Mouse (Mus musculus): ENCODE data around the gene Rgs12. TPM values are rescaled to one million over a fixed set of nuclear protein-coding genes. Genes with fewer than 3 reads are reported as not detected.

The Rgs12 gene
- polyA plus RNA-seq, 1 experiment from 2014 or later, result 57.6 TPM

- Histone ChIP-seq H3K27ac (no peak overlapping the region), H3K36me3 (replicated peaks) (peaks cover 81% of the 10 kb centered on the region), H3K9me3 (no peaks in the 10 kb centered on the region)
Measured at GRCm38 (mm10) chr5:35000323-35000722, 51.1 kb downstream of the Rgs12 start.

GRCm38 (mm10) chr5:35001144-35001543 lies 51.9 kb downstream of the Rgs12 start:
- 78% methylated on average over 3 of the region's 3 CpGs for WGBS
- H3K4me3 ChIP-seq, result no peak overlapping the region
- H3K27me3 ChIP-seq (ENCODE audit: poor library complexity, severe bottlenecking), result no peaks in the 10 kb centered on the region
- DNase-seq (ENCODE audit: extremely low spot score, low spot score), result no peak
- no peak overlapping the region for H3K27ac ChIP-seq
- peaks cover 82% of the 10 kb centered on the region for H3K36me3 ChIP-seq (replicated peaks)
- H3K9me3 ChIP-seq, result no peaks in the 10 kb centered on the region
- peaks cover 21% of the 10 kb centered on the region for H3K4me1 ChIP-seq

More at GRCm38 (mm10) chr5:35000323-35000722, 51.1 kb downstream of the Rgs12 start:
- Histone ChIP-seq H3K27me3 (ENCODE audit: poor library complexity, severe bottlenecking) (no peaks in the 10 kb centered on the region), H3K4me3 (no peak overlapping the region), H3K4me1 (peaks cover 21% of the 10 kb centered on the region)
- DNase-seq (ENCODE audit: extremely low spot score, low spot score), result no peak

- Histone ChIP-seq H3K9me3 (no peaks in the 10 kb centered on the region), H3K27me3 (ENCODE audit: poor library complexity, severe bottlenecking) (no peaks in the 10 kb centered on the region), H3K36me3 (replicated peaks) (peaks cover 83% of the 10 kb centered on the region), H3K4me1 (peaks cover 14% of the 10 kb centered on the region), H3K27ac (no peak overlapping the region), H3K4me3 (no peak overlapping the region)
- WGBS, result 88% methylated on average over 7 of the region's 7 CpGs
- no peak for DNase-seq (ENCODE audit: extremely low spot score, low spot score)
Measured at GRCm38 (mm10) chr5:35003611-35004162, 54.4 kb downstream of the Rgs12 start.

GRCm38 (mm10) chr5:35004769-35005168 lies 55.5 kb downstream of the Rgs12 start:
- H3K27me3 ChIP-seq (ENCODE audit: poor library complexity, severe bottlenecking), result no peaks in the 10 kb centered on the region
- H3K9me3 ChIP-seq, result no peaks in the 10 kb centered on the region
- no peak overlapping the region for H3K4me3 ChIP-seq
- H3K27ac ChIP-seq, result no peak overlapping the region
- peaks cover 85% of the 10 kb centered on the region for H3K36me3 ChIP-seq (replicated peaks)
- peaks cover 12% of the 10 kb centered on the region; the same call in 1 of the 2 replicates for H3K4me1 ChIP-seq
- no peak for DNase-seq (ENCODE audit: extremely low spot score, low spot score)
- WGBS, result 91% methylated on average over 2 of the region's 2 CpGs

- peaks cover 85% of the 10 kb centered on the region for H3K36me3 ChIP-seq (replicated peaks)
- WGBS, result 86% methylated on average over 3 of the region's 3 CpGs
Measured at GRCm38 (mm10) chr5:35005659-35006058, 56.4 kb downstream of the Rgs12 start.

GRCm38 (mm10) chr5:35006599-35006998 lies 57.4 kb downstream of the Rgs12 start:
- H3K4me1 ChIP-seq, result peaks cover 3% of the 10 kb centered on the region; the same call in 1 of the 2 replicates
- H3K4me3 ChIP-seq, result no peak overlapping the region
- H3K27ac ChIP-seq, result no peak overlapping the region
- no peaks in the 10 kb centered on the region for H3K9me3 ChIP-seq
- peaks cover 87% of the 10 kb centered on the region for H3K36me3 ChIP-seq (replicated peaks)
- H3K27me3 ChIP-seq (ENCODE audit: poor library complexity, severe bottlenecking), result no peaks in the 10 kb centered on the region
- DNase-seq (ENCODE audit: extremely low spot score, low spot score), result no peak
- WGBS, result 85% methylated on average over 2 of the region's 2 CpGs

More at GRCm38 (mm10) chr5:35005659-35006058, 56.4 kb downstream of the Rgs12 start:
- Histone ChIP-seq H3K4me1 (peaks cover 12% of the 10 kb centered on the region; the same call in 1 of the 2 replicates), H3K4me3 (no peak overlapping the region), H3K27ac (no peak overlapping the region), H3K27me3 (ENCODE audit: poor library complexity, severe bottlenecking) (no peaks in the 10 kb centered on the region), H3K9me3 (no peaks in the 10 kb centered on the region)
- no peak for DNase-seq (ENCODE audit: extremely low spot score, low spot score)

GRCm38 (mm10) chr5:35009163-35009562 lies 59.9 kb downstream of the Rgs12 start:
- H3K36me3 ChIP-seq (replicated peaks), result peaks cover 78% of the 10 kb centered on the region
- H3K4me3 ChIP-seq, result no peak overlapping the region
- H3K27me3 ChIP-seq (ENCODE audit: poor library complexity, severe bottlenecking), result no peaks in the 10 kb centered on the region
- H3K9me3 ChIP-seq, result no peaks in the 10 kb centered on the region
- no peak for DNase-seq (ENCODE audit: extremely low spot score, low spot score)
- peaks cover 11% of the 10 kb centered on the region for H3K4me1 ChIP-seq
- WGBS, result 90% methylated on average over 4 of the region's 4 CpGs
- H3K27ac ChIP-seq, result no peak overlapping the region

- 90% methylated on average over 5 of the region's 5 CpGs for WGBS
- H3K36me3 ChIP-seq (replicated peaks), result peaks cover 74% of the 10 kb centered on the region
- no peaks in the 10 kb centered on the region for H3K27me3 ChIP-seq (ENCODE audit: poor library complexity, severe bottlenecking)
- no peak overlapping the region for H3K27ac ChIP-seq
- peaks cover 14% of the 10 kb centered on the region for H3K4me1 ChIP-seq
- no peak overlapping the region for H3K4me3 ChIP-seq
- DNase-seq (ENCODE audit: extremely low spot score, low spot score), result no peak
- no peaks in the 10 kb centered on the region for H3K9me3 ChIP-seq
Measured at GRCm38 (mm10) chr5:35010656-35011055, 61.4 kb downstream of the Rgs12 start.

GRCm38 (mm10) chr5:35011156-35011923 lies 62.1 kb downstream of the Rgs12 start:
- WGBS, result 96% methylated on average over 6 of the region's 6 CpGs
- H3K27ac ChIP-seq, result no peak overlapping the region

GRCm38 (mm10) chr5:35014036-35014435 lies 64.8 kb downstream of the Rgs12 start:
- Histone ChIP-seq H3K36me3 (replicated peaks) (peaks cover 60% of the 10 kb centered on the region), H3K4me1 (peaks cover 18% of the 10 kb centered on the region), H3K9me3 (no peaks in the 10 kb centered on the region), H3K27ac (peak overlapping the region; percentile 56; the same call in 1 of the 2 replicates), H3K4me3 (no peak overlapping the region), H3K27me3 (ENCODE audit: poor library complexity, severe bottlenecking) (no peaks in the 10 kb centered on the region)
- DNase-seq (ENCODE audit: extremely low spot score, low spot score), result no peak
- WGBS, result 63% methylated on average over 6 of the region's 6 CpGs

More at GRCm38 (mm10) chr5:35011156-35011923, 62.1 kb downstream of the Rgs12 start:
- peaks cover 72% of the 10 kb centered on the region for H3K36me3 ChIP-seq (replicated peaks)
- DNase-seq (ENCODE audit: extremely low spot score, low spot score), result no peak
- H3K4me1 ChIP-seq, result peaks cover 14% of the 10 kb centered on the region
- H3K4me3 ChIP-seq, result no peak overlapping the region
- H3K9me3 ChIP-seq, result no peaks in the 10 kb centered on the region
- no peaks in the 10 kb centered on the region for H3K27me3 ChIP-seq (ENCODE audit: poor library complexity, severe bottlenecking)

- Histone ChIP-seq H3K27me3 (ENCODE audit: poor library complexity, severe bottlenecking) (no peaks in the 10 kb centered on the region), H3K27ac (no peak overlapping the region), H3K4me3 (no peak overlapping the region), H3K9me3 (no peaks in the 10 kb centered on the region), H3K4me1 (peaks cover 16% of the 10 kb centered on the region), H3K36me3 (replicated peaks) (peaks cover 76% of the 10 kb centered on the region)
- no peak for DNase-seq (ENCODE audit: extremely low spot score, low spot score)
- 87% methylated on average over 9 of the region's 9 CpGs for WGBS
Measured at GRCm38 (mm10) chr5:35019673-35020300, 70.5 kb downstream of the Rgs12 start.

- H3K27ac ChIP-seq, result no peak overlapping the region
- WGBS, result 88% methylated on average over 9 of the region's 9 CpGs
- peaks cover 79% of the 10 kb centered on the region for H3K36me3 ChIP-seq (replicated peaks)
- no peak overlapping the region for H3K4me3 ChIP-seq
- H3K9me3 ChIP-seq, result no peaks in the 10 kb centered on the region
- no peak for DNase-seq (ENCODE audit: extremely low spot score, low spot score)
- H3K4me1 ChIP-seq, result peaks cover 16% of the 10 kb centered on the region
- no peaks in the 10 kb centered on the region for H3K27me3 ChIP-seq (ENCODE audit: poor library complexity, severe bottlenecking)
Measured at GRCm38 (mm10) chr5:35020410-35021241, 71.4 kb downstream of the Rgs12 start.

Data from forebrain, embryonic 10.5 days (tissue).